Mouse (Mus musculus): ENCODE results near the gene Gm20696. TPM values are rescaled to one million over a fixed set of nuclear protein-coding genes. Genes with fewer than 3 reads are reported as not detected.

The Gm20696 gene
- polyA plus RNA-seq, 1 experiment, result 0.24 TPM

GRCm38 (mm10) chr6:99383846-99384472, 282.6 kb downstream of the Gm20696 start:
- DNase-seq (ENCODE audit: low read depth, low spot score), result no peak
- 81% methylated on average over 4 of the region's 4 CpGs for WGBS

GRCm38 (mm10) chr6:99380146-99380545, 286.5 kb downstream of the Gm20696 start:
- no peak for DNase-seq (ENCODE audit: low read depth, low spot score)
- WGBS, result 23% methylated on average over 5 of the region's 5 CpGs

GRCm38 (mm10) chr6:99378997-99379710, 287.4 kb downstream of the Gm20696 start:
- 73% methylated on average over 7 of the region's 7 CpGs for WGBS

GRCm38 (mm10) chr6:99377716-99378115, 288.9 kb downstream of the Gm20696 start:
- 73% methylated on average over 4 of the region's 4 CpGs for WGBS
- no peak for DNase-seq (ENCODE audit: low read depth, low spot score)

More at GRCm38 (mm10) chr6:99378997-99379710, 287.4 kb downstream of the Gm20696 start:
- DNase-seq (ENCODE audit: low read depth, low spot score), result no peak

- WGBS, result 87% methylated on average over 2 of the region's 2 CpGs
- no peak for DNase-seq (ENCODE audit: low read depth, low spot score)
Measured at GRCm38 (mm10) chr6:99377131-99377530, 289.5 kb downstream of the Gm20696 start.

GRCm38 (mm10) chr6:99376721-99377120, 289.9 kb downstream of the Gm20696 start:
- DNase-seq (ENCODE audit: low read depth, low spot score), result no peak

GRCm38 (mm10) chr6:99375865-99376264, 290.7 kb downstream of the Gm20696 start:
- no peak for DNase-seq (ENCODE audit: low read depth, low spot score)
- 41% methylated on average over 6 of the region's 6 CpGs for WGBS

More at GRCm38 (mm10) chr6:99376721-99377120, 289.9 kb downstream of the Gm20696 start:
- WGBS, result 79% methylated on average over 8 of the region's 8 CpGs

- WGBS, result 36% methylated on average over 4 of the region's 4 CpGs
- DNase-seq (ENCODE audit: low read depth, low spot score), result no peak
Measured at GRCm38 (mm10) chr6:99375376-99375775, 291.2 kb downstream of the Gm20696 start.

GRCm38 (mm10) chr6:99374448-99375271, 291.9 kb downstream of the Gm20696 start:
- no peak for DNase-seq (ENCODE audit: low read depth, low spot score)
- 49% methylated on average over 19 of the region's 19 CpGs for WGBS

- 92% methylated on average over 5 of the region's 5 CpGs for WGBS
- no peak for DNase-seq (ENCODE audit: low read depth, low spot score)
Measured at GRCm38 (mm10) chr6:99372427-99372826, 294.2 kb downstream of the Gm20696 start.

- DNase-seq (ENCODE audit: low read depth, low spot score), result no peak
- WGBS, result 87% methylated on average over 6 of the region's 6 CpGs
Measured at GRCm38 (mm10) chr6:99372016-99372415, 294.6 kb downstream of the Gm20696 start.

- 67% methylated on average over 2 of the region's 2 CpGs for WGBS
- DNase-seq (ENCODE audit: low read depth, low spot score), result no peak
Measured at GRCm38 (mm10) chr6:99369931-99370330, 296.7 kb downstream of the Gm20696 start.

- no peak for DNase-seq (ENCODE audit: low read depth, low spot score)
- 88% methylated on average over 3 of the region's 3 CpGs for WGBS
Measured at GRCm38 (mm10) chr6:99369156-99369555, 297.4 kb downstream of the Gm20696 start.

- whole genome bisulfite sequencing, result 87% methylated on average over 4 of the region's 4 CpGs
- DNase-seq (ENCODE audit: low read depth, low spot score), result no peak
Measured at GRCm38 (mm10) chr6:99368118-99368753, 298.4 kb downstream of the Gm20696 start.

GRCm38 (mm10) chr6:99364545-99364944, 302.1 kb downstream of the Gm20696 start:
- WGBS, result 64% methylated on average over 6 of the region's 6 CpGs
- no peak for DNase-seq (ENCODE audit: low read depth, low spot score)

GRCm38 (mm10) chr6:99360581-99360980, 306.0 kb downstream of the Gm20696 start:
- 74% methylated on average over 4 of the region's 4 CpGs for WGBS
- DNase-seq (ENCODE audit: low read depth, low spot score), result no peak

- 51% methylated on average over 6 of the region's 6 CpGs for WGBS
- no peak for DNase-seq (ENCODE audit: low read depth, low spot score)
Measured at GRCm38 (mm10) chr6:99359765-99360499, 306.7 kb downstream of the Gm20696 start.

- DNase-seq (ENCODE audit: low read depth, low spot score), result no peak
- WGBS, result 38% methylated on average over 9 of the region's 9 CpGs
Measured at GRCm38 (mm10) chr6:99359036-99359698, 307.4 kb downstream of the Gm20696 start.

- DNase-seq (ENCODE audit: low read depth, low spot score), result no peak
- 91% methylated on average over 2 of the region's 2 CpGs for WGBS
Measured at GRCm38 (mm10) chr6:99357931-99358330, 308.7 kb downstream of the Gm20696 start.
